Mouse (Mus musculus) CH12.LX (cell line): ENCODE measurements around the gene Adamts3. TPM values are rescaled to one million over a fixed set of nuclear protein-coding genes. Genes with fewer than 3 reads are reported as not detected.

Source experiments
- DNase-seq: peaks from one replicate; pipeline ENCODE4 v3.0.0-alpha.2; 2013; ENCODE audit errors: extremely low read depth
- H3K27ac ChIP-seq: 2 replicates; pipeline ENCODE4 v1.5.1; 2012; ENCODE audit warnings: low read depth, mild to moderate bottlenecking, control low read depth, moderate library complexity; ENCODE audit not compliant: insufficient read depth
- H3K27me3 ChIP-seq: replicated peaks from 2 replicates; pipeline ENCODE3; 2012; ENCODE audit warnings: inconsistent platforms
- H3K36me3 ChIP-seq, 2 experiments: replicated peaks in 1 of 2; 2 replicates each; pipeline versions ENCODE3 to v1.6.1; 2012; ENCODE audit warnings: inconsistent platforms in 1 of 2, low read length in 1 of 2, mild to moderate bottlenecking in 1 of 2, mixed read lengths in 1 of 2, moderate library complexity in 1 of 2; ENCODE audit not compliant: control insufficient read depth in 1 of 2, insufficient read depth in 1 of 2
- H3K4me1 ChIP-seq, 2 experiments: 2 replicates each; pipeline ENCODE4 v1.6.1; 2012; ENCODE audit warnings: inconsistent platforms in 1 of 2, moderate library complexity in 1 of 2; ENCODE audit not compliant: insufficient read depth in 2 of 2, control insufficient read depth in 1 of 2
- H3K4me2 ChIP-seq: 2 replicates; pipeline ENCODE4 v1.6.1; 2012; ENCODE audit warnings: low read depth, mild to moderate bottlenecking, control low read depth; ENCODE audit not compliant: poor library complexity, insufficient read depth, severe bottlenecking
- H3K4me3 ChIP-seq, 3 experiments: fragments of 150-350 bp in 1 of 3; sonication (generic) in 1 of 3; replicated peaks in 1 of 3; 2 replicates each; pipeline versions ENCODE3 to v1.5.1; 2011 to 2012; ENCODE audit warnings: low read depth in 2 of 3, low read length in 2 of 3, mild to moderate bottlenecking in 2 of 3, moderate library complexity in 2 of 3, control low read depth in 1 of 3, improper control_type of control experiment in 1 of 3, inconsistent platforms in 1 of 3, mixed read lengths in 1 of 3; ENCODE audit not compliant: poor library complexity in 1 of 3
- H3K79me2 ChIP-seq: replicated peaks from 2 replicates; pipeline ENCODE4 v1.6.1; 2012; ENCODE audit warnings: mild to moderate bottlenecking, moderate library complexity; ENCODE audit not compliant: control insufficient read depth, poor library complexity, insufficient read depth, severe bottlenecking; ENCODE audit errors: extremely low read depth
- H3K9ac ChIP-seq: 2 replicates; pipeline ENCODE4 v1.6.1; 2012; ENCODE audit warnings: low read depth, mild to moderate bottlenecking, control low read depth, moderate library complexity; ENCODE audit not compliant: insufficient read depth
- H3K9me3 ChIP-seq: replicated peaks from 2 replicates; pipeline ENCODE3; 2012; ENCODE audit warnings: low read length, inconsistent platforms, mixed read lengths
- BHLHE40 ChIP-seq: IDR thresholded peaks from 2 replicates; pipeline ENCODE4 v1.6.1; 2011; ENCODE audit warnings: mild to moderate bottlenecking, low read depth, low read length, improper control_type of control experiment
- CHD2 ChIP-seq: IDR thresholded peaks from 2 replicates; pipeline ENCODE4 v1.6.1; 2011; ENCODE audit warnings: low read length, improper control_type of control experiment
- ELF1 ChIP-seq: IDR thresholded peaks from 2 replicates; pipeline ENCODE4 v1.6.1; 2014; ENCODE audit warnings: low read depth, mild to moderate bottlenecking, inconsistent platforms, low read length, improper control_type of control experiment
- ETS1 ChIP-seq: conservative IDR thresholded peaks from 2 replicates; pipeline ENCODE4 v1.6.1; 2012; ENCODE audit warnings: low read depth, mild to moderate bottlenecking, inconsistent platforms, low read length, improper control_type of control experiment, moderate library complexity
- KAT2A ChIP-seq: IDR thresholded peaks from 2 replicates; pipeline ENCODE4 v1.6.1; 2012; ENCODE audit warnings: low read length, improper control_type of control experiment, inconsistent platforms; ENCODE audit not compliant: insufficient replicate concordance
- MEF2A ChIP-seq: IDR thresholded peaks from 2 replicates; pipeline ENCODE4 v1.6.1; 2014; ENCODE audit warnings: low read depth, mild to moderate bottlenecking, inconsistent platforms, low read length, improper control_type of control experiment, borderline replicate concordance
- POLR2A ChIP-seq: IDR thresholded peaks from 2 replicates; pipeline ENCODE4 v1.6.1; 2011; ENCODE audit warnings: low read depth, mild to moderate bottlenecking, improper control_type of control experiment, low read length
- TBP ChIP-seq: conservative IDR thresholded peaks from 2 replicates; pipeline ENCODE4 v1.6.1; 2011; ENCODE audit warnings: low read depth, low read length, improper control_type of control experiment
- ZKSCAN1 ChIP-seq: IDR thresholded peaks from 2 replicates; pipeline ENCODE4 v1.6.1; 2012; ENCODE audit warnings: low read depth, inconsistent platforms, low read length, improper control_type of control experiment, borderline replicate concordance
- dilution Hi-C: fragments of 300-500 bp; cut with MboI; formaldehyde crosslinking; loops from 2 replicates; pipeline ENCODE4 v1.14.3; 2020; ENCODE audit warnings: low sequenced_read_pairs; ENCODE audit not compliant: extremely low pct_unique_long_range_greater_than_20kb, extremely low pct_ligation_motif_present
- in situ Hi-C: fragments of 300-500 bp; cut with MboI; formaldehyde crosslinking; loops from 3 replicates; pipeline ENCODE4 v1.14.3; 2019; ENCODE audit warnings: low sequenced_read_pairs, low pct_ligation_motif_present, low pct_unique_long_range_greater_than_20kb, mixed read lengths
- polyA plus RNA-seq: library from polyadenylated mRNA; unstranded; fragments of >175 nt; gene quantifications from 2 replicates; pipeline ENCODE4 v1.2.1, GENCODE M21; 2012; ENCODE audit warnings: low read depth; ENCODE audit not compliant: insufficient read length
- total RNA-seq, 2 experiments: library from RNA; depleted of rRNA; stranded (reverse); fragments of 300-350 nt in 1 of 2; fragments of >200 nt in 1 of 2; gene quantifications; 2 replicates each; pipeline ENCODE4 v1.2.3; 2012 to 2014

Gene Adamts3
- total and polyA plus RNA-seq, 3 experiments: not detected

DNA sequence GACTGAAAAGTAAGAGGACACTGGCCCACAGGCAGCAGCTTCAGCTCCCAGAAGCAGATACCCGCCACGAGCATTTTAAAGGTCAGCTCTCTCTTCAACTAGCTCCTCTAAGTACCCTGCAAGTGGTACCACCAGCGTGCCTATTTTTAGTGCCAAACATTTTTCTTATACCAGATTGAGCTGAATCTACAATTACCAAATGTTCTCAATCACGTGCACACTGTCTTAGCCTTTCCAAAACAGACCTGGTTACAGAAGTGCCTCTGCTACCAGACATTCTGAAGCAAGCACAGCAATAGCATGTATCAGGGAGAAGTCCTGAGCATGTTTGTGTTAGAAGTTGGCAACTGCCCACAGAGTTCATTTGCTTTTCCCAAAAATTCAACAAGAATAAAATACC lies 23.5 kb downstream of the Adamts3 start:
- Histone ChIP-seq H3K27me3 (no peaks in the 10 kb centered on the region), H3K36me3 (no peaks in the 10 kb centered on the region), H3K9me3 (no peaks in the 10 kb centered on the region), H3K9ac (no peak overlapping the region), H3K4me3 (no peak overlapping the region), H3K79me2 (no peaks in the 10 kb centered on the region), H3K4me2 (no peak overlapping the region), H3K27ac (no peak overlapping the region), H3K4me1 (no peaks in the 10 kb centered on the region)
- in situ Hi-C loops (no loop called here), dilution Hi-C loops (no loop called here)
- no peak for TF ChIP-seq POLR2A
- DNase-seq: no peak

GRCm38 (mm10) chr5:89858837-89859236 lies 24.3 kb downstream of the Adamts3 start:
- in situ Hi-C loops: no loop called here

DNA sequence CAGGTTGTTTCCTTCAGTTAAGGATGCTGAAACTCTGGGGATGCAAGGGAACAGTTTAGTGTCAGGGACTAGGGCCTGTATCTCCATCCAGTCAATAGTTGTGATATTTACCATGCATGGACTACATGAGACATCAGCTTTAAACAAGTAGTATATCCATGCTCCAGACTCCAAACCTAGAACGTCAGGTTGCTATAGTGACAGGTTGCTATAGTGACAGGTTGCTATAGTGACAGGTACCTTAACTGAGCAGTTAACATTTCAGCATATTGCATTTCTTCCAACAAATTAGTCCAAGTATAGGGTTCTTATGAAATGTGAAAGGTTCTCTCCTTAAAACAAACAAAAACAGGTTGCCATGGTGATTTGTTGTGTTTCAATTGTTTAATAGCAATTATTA lies 36.6 kb downstream of the Adamts3 start:
- no peak for TF ChIP-seq ZKSCAN1
- TF ChIP-seq MEF2A: no peak
- TF ChIP-seq BHLHE40: no peak
- TF ChIP-seq ETS1: no peak
- TF ChIP-seq ELF1: no peak
- Histone ChIP-seq H3K4me3 (no peak overlapping the region), H3K27me3 (no peaks in the 10 kb centered on the region), H3K79me2 (no peaks in the 10 kb centered on the region), H3K36me3 (no peaks in the 10 kb centered on the region), H3K27ac (no peak overlapping the region), H3K9ac (no peak overlapping the region), H3K4me1 (no peaks in the 10 kb centered on the region), H3K9me3 (peaks cover 2% of the 10 kb centered on the region), H3K4me2 (no peak overlapping the region)
- in situ Hi-C loops (no loop called here), dilution Hi-C loops (no loop called here)
- no peak for DNase-seq

More at GRCm38 (mm10) chr5:89858837-89859236, 24.3 kb downstream of the Adamts3 start:
- Histone ChIP-seq H3K4me1 (no peaks in the 10 kb centered on the region), H3K36me3 (no peaks in the 10 kb centered on the region), H3K4me2 (no peak overlapping the region), H3K9me3 (no peaks in the 10 kb centered on the region), H3K27me3 (no peaks in the 10 kb centered on the region), H3K79me2 (no peaks in the 10 kb centered on the region), H3K9ac (no peak overlapping the region), H3K4me3 (no peak overlapping the region), H3K27ac (no peak overlapping the region)
- dilution Hi-C loops: no loop called here
- no peak for TF ChIP-seq TBP
- TF ChIP-seq KAT2A: no peak
- no peak for TF ChIP-seq ETS1
- TF ChIP-seq POLR2A: no peak
- TF ChIP-seq CHD2: no peak
- no peak for DNase-seq
